Mouse (Mus musculus): Measurements from ENCODE around the gene Bhlha9. TPM values are rescaled to one million over a fixed set of nuclear protein-coding genes. Genes with fewer than 3 reads are reported as not detected.

Bhlha9 gene
- polyA plus RNA-seq, 1 experiment, result not detected

GRCm38 (mm10) chr11:76657450-76657970, 14.8 kb upstream of the Bhlha9 start:
- no peak for DNase-seq
- no peak overlapping the region for H3K4me3 ChIP-seq (ENCODE audit: control insufficient read depth, insufficient read depth, low read length)
- TF ChIP-seq POLR2A (IDR thresholded peaks at IDR 0.05; ENCODE audit: control insufficient read depth, extremely low read depth, insufficient read depth, low read length, poor library complexity) (no peak), CTCF (IDR thresholded peaks at IDR 0.05; ENCODE audit: borderline replicate concordance, control insufficient read depth, extremely low read depth, insufficient read depth, low read length, poor library complexity) (no peak)
- H3K36me3 ChIP-seq (ENCODE audit: control insufficient read depth, insufficient read depth, low read length), result no peaks in the 10 kb centered on the region
- H3K27me3 ChIP-seq (ENCODE audit: control insufficient read depth, insufficient read depth, low read length), result no peaks in the 10 kb centered on the region
- no peaks in the 10 kb centered on the region for H3K4me1 ChIP-seq (replicated peaks; ENCODE audit: control insufficient read depth, insufficient read depth, low read length)
- 92% methylated on average over 4 of the region's 4 CpGs for WGBS
- no peak overlapping the region for H3K27ac ChIP-seq (ENCODE audit: control insufficient read depth, insufficient read depth, low read length)

- DNase-seq, result no peak
- no peaks in the 10 kb centered on the region for H3K27me3 ChIP-seq (ENCODE audit: control insufficient read depth, insufficient read depth, low read length)
- TF ChIP-seq POLR2A (IDR thresholded peaks at IDR 0.05; ENCODE audit: control insufficient read depth, extremely low read depth, insufficient read depth, low read length, poor library complexity) (no peak), CTCF (IDR thresholded peaks at IDR 0.05; ENCODE audit: borderline replicate concordance, control insufficient read depth, extremely low read depth, insufficient read depth, low read length, poor library complexity) (no peak)
- H3K27ac ChIP-seq (ENCODE audit: control insufficient read depth, insufficient read depth, low read length), result no peak overlapping the region
- no peak overlapping the region for H3K4me3 ChIP-seq (ENCODE audit: control insufficient read depth, insufficient read depth, low read length)
- H3K36me3 ChIP-seq (ENCODE audit: control insufficient read depth, insufficient read depth, low read length), result no peaks in the 10 kb centered on the region
- 82% methylated on average over 14 of the region's 14 CpGs for WGBS
- H3K4me1 ChIP-seq (replicated peaks; ENCODE audit: control insufficient read depth, insufficient read depth, low read length), result no peaks in the 10 kb centered on the region
Observed at GRCm38 (mm10) chr11:76659138-76659930, 12.9 kb upstream of the Bhlha9 start.

- Histone ChIP-seq H3K4me3 (ENCODE audit: control insufficient read depth, insufficient read depth, low read length) (no peak overlapping the region), H3K27me3 (ENCODE audit: control insufficient read depth, insufficient read depth, low read length) (peaks cover 6% of the 10 kb centered on the region), H3K36me3 (ENCODE audit: control insufficient read depth, insufficient read depth, low read length) (no peaks in the 10 kb centered on the region), H3K27ac (ENCODE audit: control insufficient read depth, insufficient read depth, low read length) (no peak overlapping the region), H3K4me1 (replicated peaks; ENCODE audit: control insufficient read depth, insufficient read depth, low read length) (no peaks in the 10 kb centered on the region)
- no peak for TF ChIP-seq CTCF (IDR thresholded peaks at IDR 0.05; ENCODE audit: borderline replicate concordance, control insufficient read depth, extremely low read depth, insufficient read depth, low read length, poor library complexity)
- TF ChIP-seq POLR2A (IDR thresholded peaks at IDR 0.05; ENCODE audit: control insufficient read depth, extremely low read depth, insufficient read depth, low read length, poor library complexity), result no peak
- no peak for DNase-seq
- WGBS, result 89% methylated on average over 7 of the region's 7 CpGs
Observed at GRCm38 (mm10) chr11:76661790-76662468, 10.3 kb upstream of the Bhlha9 start.

GRCm38 (mm10) chr11:76666002-76666649, 6.1 kb upstream of the Bhlha9 start:
- Histone ChIP-seq H3K27me3 (ENCODE audit: control insufficient read depth, insufficient read depth, low read length) (peaks cover 6% of the 10 kb centered on the region), H3K4me1 (replicated peaks; ENCODE audit: control insufficient read depth, insufficient read depth, low read length) (no peaks in the 10 kb centered on the region), H3K36me3 (ENCODE audit: control insufficient read depth, insufficient read depth, low read length) (no peaks in the 10 kb centered on the region), H3K27ac (ENCODE audit: control insufficient read depth, insufficient read depth, low read length) (no peak overlapping the region), H3K4me3 (ENCODE audit: control insufficient read depth, insufficient read depth, low read length) (no peak overlapping the region)
- TF ChIP-seq POLR2A (IDR thresholded peaks at IDR 0.05; ENCODE audit: control insufficient read depth, extremely low read depth, insufficient read depth, low read length, poor library complexity), result no peak
- TF ChIP-seq CTCF (IDR thresholded peaks at IDR 0.05; ENCODE audit: borderline replicate concordance, control insufficient read depth, extremely low read depth, insufficient read depth, low read length, poor library complexity), result no peak
- 15% methylated on average over 35 of the region's 35 CpGs for WGBS
- DNase-seq, result no peak

- no peaks in the 10 kb centered on the region for H3K4me1 ChIP-seq (replicated peaks; ENCODE audit: control insufficient read depth, insufficient read depth, low read length)
- H3K27me3 ChIP-seq (ENCODE audit: control insufficient read depth, insufficient read depth, low read length), result peaks cover 9% of the 10 kb centered on the region
- DNase-seq, result no peak
- no peak overlapping the region for H3K4me3 ChIP-seq (ENCODE audit: control insufficient read depth, insufficient read depth, low read length)
- TF ChIP-seq CTCF (IDR thresholded peaks at IDR 0.05; ENCODE audit: borderline replicate concordance, control insufficient read depth, extremely low read depth, insufficient read depth, low read length, poor library complexity), result no peak
- TF ChIP-seq POLR2A (IDR thresholded peaks at IDR 0.05; ENCODE audit: control insufficient read depth, extremely low read depth, insufficient read depth, low read length, poor library complexity), result no peak
- no peaks in the 10 kb centered on the region for H3K36me3 ChIP-seq (ENCODE audit: control insufficient read depth, insufficient read depth, low read length)
- no peak overlapping the region for H3K27ac ChIP-seq (ENCODE audit: control insufficient read depth, insufficient read depth, low read length)
- 34% methylated on average over 4 of the region's 4 CpGs for WGBS
Observed at GRCm38 (mm10) chr11:76667807-76668206, 4.5 kb upstream of the Bhlha9 start.
